Mouse (Mus musculus): ENCODE measurements around the gene Hsd17b2.
A peak's percentile ranks its signal among the peaks of the same experiment; 100 is the strongest.

The Hsd17b2 gene

DNA sequence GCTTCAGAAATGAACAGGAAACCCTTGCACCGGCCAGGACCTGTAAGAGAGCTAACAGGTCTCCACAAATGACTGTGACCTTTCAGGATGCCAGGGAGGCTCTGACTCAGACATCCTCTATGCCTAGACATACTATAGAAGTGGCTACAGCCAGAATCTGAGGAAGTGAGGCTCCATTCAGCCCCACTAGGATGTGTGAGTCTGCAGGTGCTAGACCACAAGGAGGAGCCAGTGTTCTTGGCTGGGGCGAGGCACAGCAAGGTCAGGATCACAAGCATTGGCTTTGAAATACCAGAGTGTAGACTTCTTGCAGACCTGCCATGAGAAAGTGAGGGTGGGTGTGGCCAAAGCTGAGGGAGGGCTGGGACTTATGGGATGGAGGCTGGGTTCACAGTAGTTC is 70.9 kb downstream of the Hsd17b2 start:
- DNase-seq (ENCODE audit: low spot score in 2 of 2): no peak

GRCm38 (mm10) chr8:117775626-117776025 is 73.9 kb downstream of the Hsd17b2 start:
- no peak for DNase-seq (ENCODE audit: low spot score in 2 of 2)

- no peak for DNase-seq (ENCODE audit: low spot score in 2 of 2)
Observed at GRCm38 (mm10) chr8:117776075-117776474, 74.4 kb downstream of the Hsd17b2 start.

DNA sequence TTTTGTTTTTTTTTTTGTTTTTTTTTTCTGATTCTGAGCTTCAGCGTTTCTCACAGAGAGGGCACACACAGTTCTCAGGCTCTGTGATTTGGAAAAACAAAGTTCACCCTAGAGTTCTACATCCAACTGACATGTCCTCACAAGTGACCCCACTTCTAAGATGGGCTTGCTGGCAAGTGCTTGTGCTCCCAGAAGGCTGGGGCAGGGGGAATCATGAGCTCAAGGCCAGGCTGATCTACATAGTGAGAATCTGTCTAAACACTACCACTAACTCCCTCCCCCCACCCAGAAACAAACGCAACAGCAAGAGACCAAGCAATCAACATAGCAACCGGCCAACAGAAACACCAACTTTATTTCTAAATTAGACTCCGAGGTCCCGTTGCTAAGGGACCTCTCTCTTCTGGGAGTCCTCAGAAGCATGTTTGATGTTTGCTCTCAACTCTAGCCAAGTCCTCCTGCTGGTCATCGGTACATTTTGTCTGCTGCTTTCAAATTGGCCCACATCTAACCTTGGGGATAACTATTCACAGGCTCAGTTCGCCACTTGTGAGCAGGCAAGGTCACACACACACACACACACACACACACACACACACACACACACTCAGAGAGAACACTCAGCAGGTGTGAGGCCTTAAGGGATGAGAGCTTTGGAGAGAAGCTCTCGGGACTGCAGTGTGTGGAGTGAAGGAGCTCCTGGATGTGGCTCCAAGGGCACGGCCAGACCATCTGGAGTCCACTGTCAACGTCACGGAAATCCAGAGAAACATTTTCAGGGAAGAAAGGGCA is 77.0 kb downstream of the Hsd17b2 start:
- no peak for DNase-seq (ENCODE audit: low spot score in 2 of 2)

DNA sequence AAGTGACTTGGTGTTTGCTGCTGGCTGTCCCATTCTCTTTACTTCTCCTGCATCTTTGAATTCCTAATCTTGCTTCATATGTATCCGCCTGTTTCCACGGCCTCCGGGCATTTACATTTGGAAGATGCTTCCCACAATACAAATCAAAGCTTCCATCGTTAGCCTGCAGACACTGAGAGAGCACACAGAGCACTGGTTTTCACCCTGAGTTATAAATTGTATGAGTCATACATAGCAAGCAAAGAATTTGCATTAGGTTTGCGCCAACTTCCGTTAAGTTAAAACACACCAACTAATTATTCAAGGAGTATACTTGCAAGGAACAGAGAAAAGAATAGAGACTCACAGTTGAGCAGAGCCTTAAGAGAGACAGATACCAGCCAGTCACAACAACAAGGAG is 77.6 kb downstream of the Hsd17b2 start:
- DNase-seq (ENCODE audit: low spot score in 2 of 2): no peak

DNA sequence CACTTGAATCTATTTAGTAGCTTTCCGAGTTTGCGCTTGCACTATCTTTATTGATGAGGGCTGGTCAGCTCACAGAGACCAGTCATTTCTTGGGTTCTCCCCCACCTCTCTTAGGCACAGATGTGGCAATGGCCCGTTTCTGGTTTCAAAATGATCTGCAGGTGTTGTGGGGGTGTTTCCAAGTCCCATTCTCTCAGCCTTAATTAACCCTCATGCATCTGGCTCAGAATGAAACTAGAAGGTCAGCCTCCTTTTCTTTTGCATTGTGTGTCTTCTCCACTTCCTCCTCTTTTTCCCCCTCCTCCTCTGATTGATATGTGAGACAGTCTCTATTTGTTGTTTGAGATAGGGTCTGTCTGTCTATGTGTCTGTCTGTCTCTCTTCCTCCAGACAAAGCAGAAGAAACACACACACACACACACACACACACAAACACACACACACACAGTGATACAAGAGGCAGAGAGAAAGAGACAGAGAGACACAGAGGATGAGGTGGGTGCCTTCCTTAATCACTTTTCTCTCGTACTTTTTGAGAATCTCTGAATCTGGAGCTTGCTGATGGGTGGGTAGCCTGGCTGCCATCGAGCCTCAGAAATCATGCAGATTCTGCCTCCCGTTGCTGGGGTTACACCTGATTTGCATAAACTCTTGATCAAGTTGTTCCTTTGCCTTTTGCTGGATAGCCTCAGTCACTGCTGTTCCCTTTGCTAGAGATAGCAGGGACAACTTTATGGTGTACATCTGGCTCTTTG is 79.8 kb downstream of the Hsd17b2 start:
- no peak for DNase-seq (ENCODE audit: low spot score in 2 of 2)

DNA sequence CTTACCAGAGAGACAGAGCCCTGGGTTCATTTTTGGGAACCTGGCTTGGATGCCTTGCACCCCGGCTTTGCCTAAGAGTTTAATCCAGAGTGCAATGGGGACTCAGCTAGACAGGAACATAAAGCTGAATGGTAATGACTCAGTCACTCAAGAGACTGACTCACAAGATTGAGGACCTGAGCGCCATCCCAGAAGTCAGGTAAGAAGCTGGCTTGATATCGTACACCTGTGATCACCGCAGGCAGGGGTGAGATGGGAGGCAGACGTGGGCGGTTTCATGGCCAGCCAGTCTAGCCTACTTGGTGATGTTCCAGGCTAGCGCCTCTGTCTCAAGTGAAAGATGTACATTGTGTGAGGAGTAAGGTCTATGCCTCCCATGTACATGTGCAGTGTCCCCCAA is 81.3 kb downstream of the Hsd17b2 start:
- no peak for DNase-seq (ENCODE audit: low spot score in 2 of 2)

- DNase-seq (ENCODE audit: low spot score in 2 of 2): no peak
Observed at GRCm38 (mm10) chr8:117786428-117786827, 84.7 kb downstream of the Hsd17b2 start.

GRCm38 (mm10) chr8:117792616-117793144 is 91.0 kb downstream of the Hsd17b2 start:
- DNase-seq (ENCODE audit: low spot score in 2 of 2): no peak

- DNase-seq (ENCODE audit: low spot score in 2 of 2): no peak
Observed at GRCm38 (mm10) chr8:117794581-117794980, 92.9 kb downstream of the Hsd17b2 start.

GRCm38 (mm10) chr8:117796464-117796863 is 94.8 kb downstream of the Hsd17b2 start:
- no peak for DNase-seq (ENCODE audit: low spot score in 2 of 2)

DNA sequence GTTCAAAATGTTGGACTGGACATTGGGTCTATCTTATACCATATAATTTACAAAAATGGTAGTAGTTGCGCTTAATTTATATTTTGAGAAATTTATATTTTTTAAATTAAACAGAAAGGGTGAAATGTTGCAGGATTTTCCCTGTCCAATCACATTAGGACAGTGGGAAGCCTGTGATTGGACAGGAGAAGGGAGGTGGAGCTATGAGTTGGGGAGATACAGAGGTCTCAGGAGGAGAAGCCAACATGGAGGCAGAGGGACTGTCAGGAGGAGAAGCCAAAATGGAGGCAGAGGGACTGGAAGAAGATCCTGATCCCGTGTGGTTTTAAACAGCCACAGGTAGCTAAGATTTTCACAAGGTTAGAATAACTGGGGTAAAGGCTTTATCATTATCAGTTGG is 96.4 kb downstream of the Hsd17b2 start:
- no peak for DNase-seq (ENCODE audit: low spot score in 2 of 2)

DNA sequence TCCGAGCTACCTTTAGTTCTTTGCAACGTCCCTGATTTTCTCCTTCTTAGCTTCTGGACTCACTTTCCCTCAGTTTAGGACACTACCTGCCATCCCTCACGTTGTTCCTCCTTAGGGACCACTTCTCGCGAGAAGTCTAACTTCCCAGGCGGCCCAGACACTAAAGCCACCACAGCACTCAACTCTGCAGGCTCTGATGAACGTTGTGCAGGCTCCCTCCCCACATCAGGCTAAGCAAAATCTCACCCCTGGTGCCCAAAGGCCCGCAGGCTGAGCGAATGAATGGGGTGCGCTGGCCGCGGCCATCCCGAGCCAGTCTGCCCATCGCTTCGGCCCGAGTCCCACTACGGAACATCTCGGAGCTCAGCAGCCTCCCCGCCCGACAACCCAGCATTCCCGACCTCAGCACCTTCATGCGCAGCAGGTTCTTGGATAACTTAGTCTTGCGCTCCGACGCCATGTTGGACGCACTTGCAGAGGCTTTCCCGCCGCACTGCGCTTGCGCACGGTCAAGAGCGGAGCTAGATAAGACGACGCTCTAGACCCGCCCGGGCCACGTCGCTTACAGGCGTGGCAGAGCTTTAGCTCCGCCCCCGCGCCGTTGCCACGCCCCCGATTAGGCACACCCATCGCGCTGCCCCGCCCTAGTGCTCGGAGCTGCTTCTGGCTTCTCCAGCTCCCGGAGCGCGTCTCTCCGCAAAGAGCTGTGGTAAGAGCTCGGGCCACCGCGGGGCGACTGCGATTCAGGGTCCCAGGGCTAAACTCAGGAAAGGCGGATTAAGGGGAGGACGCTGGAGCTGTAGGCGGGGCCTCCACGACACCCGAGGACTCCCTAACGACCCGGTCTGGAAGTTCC is 100.0 kb downstream of the Hsd17b2 start, which contains the start of gene Mphosph6:
Gene Mphosph6, minus strand, starts transcription at position 501 of the 856 bp plus-strand sequence.
- peak; percentile 95 to 96 for DNase-seq (ENCODE audit: low spot score in 2 of 2)

GRCm38 (mm10) chr8:117802299-117802689 is 100.6 kb downstream of the Hsd17b2 start:
- DNase-seq (ENCODE audit: low spot score in 2 of 2): no peak

- DNase-seq (ENCODE audit: low spot score in 2 of 2): no peak
Observed at GRCm38 (mm10) chr8:117805419-117805818, 103.7 kb downstream of the Hsd17b2 start.

Data from right cerebral cortex, postnatal 36 days (tissue).